Mouse (Mus musculus): ENCODE data around the gene Camk2n1.

The Camk2n1 gene

GRCm38 (mm10) chr4:138447387-138447786 lies 6.7 kb upstream of the Camk2n1 start:
- in situ Hi-C loops (cut with MboI, MseI) = loop anchor here (5.0 kb wide), 2 partner anchors 115 to 395 kb away; no protein-coding TSS in a partner anchor

- in situ Hi-C loops (cut with MboI, MseI) = loop anchor here (5.0 kb wide), 2 partner anchors 114 to 394 kb away; no protein-coding TSS in a partner anchor
These were observed 6.1 kb upstream of the Camk2n1 start for GRCm38 (mm10) chr4:138447827-138448602.

DNA sequence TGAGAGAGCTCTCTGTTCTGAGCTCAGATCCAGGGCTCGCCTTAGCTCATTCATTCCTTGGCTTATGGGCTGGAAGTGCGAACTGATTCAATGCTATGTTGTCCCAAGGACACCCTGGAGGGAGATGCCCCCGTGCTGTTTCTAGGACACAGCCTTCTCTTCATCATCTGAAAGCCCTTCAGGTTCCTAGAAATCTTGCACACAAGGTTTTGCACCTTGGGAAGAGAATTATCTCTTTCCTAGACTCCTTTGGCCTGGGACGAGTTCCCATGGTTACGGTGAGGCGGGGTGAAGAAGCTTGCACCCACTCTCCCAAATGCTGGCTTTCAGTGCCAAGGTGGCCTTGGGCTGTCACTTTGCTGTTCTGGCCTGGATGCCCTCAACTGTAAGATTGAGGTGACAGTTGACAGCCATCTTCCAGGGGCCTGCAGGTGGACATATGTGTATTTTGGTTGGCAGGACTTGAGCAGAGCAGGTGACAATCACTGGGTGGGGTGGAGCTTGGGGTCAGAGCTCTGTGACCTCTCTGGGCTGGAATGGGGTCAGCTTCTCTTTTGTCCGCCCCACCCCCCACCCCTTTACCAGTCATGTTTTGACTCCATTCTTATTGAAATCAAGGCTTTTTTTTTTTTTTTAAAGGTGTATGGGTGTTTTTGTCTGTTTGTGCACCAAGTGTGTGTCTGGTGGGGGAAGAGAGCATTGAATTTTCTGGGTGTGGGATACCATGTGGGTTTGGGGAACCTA lies 5.1 kb upstream of the Camk2n1 start:
- in situ Hi-C loops (cut with MboI, MseI) = loop anchor here (5.0 kb wide), 2 partner anchors 113 to 393 kb away; no protein-coding TSS in a partner anchor

DNA sequence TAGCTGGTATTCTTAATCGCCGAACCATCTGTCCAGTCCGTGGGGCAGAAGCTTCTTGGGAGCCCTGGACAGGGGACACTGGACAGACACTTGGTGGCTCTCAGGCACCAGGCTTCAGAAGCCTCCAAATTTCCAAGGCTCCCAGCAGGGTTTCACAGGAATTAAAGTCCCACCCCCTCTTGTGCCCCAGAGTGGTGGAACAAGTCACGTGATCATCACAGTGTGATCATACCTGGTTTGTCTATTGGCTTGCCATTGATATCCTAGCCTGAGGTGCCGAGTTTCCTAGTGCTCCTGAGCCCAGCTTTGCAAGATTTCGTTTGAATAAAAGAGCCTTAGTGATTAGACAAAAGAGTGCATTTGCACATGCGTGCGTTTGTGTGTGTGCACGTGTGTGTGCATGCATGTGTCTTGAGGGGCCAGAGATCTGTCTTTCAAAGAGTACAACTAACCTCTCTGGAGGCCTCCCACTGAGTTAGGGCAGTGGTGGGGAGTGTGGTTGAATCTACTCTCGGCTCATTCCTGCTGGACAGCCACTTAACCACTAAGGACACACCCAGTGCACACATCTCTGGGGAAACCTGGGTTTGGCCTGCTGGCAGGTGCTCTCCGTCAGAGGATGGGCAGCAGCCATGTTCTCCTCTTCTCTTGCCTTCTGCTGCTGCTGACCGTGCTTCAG lies 4.3 kb upstream of the Camk2n1 start:
- in situ Hi-C loops (cut with MboI, MseI) = loop anchor here (5.0 kb wide), 2 partner anchors 113 to 393 kb away; no protein-coding TSS in a partner anchor

DNA sequence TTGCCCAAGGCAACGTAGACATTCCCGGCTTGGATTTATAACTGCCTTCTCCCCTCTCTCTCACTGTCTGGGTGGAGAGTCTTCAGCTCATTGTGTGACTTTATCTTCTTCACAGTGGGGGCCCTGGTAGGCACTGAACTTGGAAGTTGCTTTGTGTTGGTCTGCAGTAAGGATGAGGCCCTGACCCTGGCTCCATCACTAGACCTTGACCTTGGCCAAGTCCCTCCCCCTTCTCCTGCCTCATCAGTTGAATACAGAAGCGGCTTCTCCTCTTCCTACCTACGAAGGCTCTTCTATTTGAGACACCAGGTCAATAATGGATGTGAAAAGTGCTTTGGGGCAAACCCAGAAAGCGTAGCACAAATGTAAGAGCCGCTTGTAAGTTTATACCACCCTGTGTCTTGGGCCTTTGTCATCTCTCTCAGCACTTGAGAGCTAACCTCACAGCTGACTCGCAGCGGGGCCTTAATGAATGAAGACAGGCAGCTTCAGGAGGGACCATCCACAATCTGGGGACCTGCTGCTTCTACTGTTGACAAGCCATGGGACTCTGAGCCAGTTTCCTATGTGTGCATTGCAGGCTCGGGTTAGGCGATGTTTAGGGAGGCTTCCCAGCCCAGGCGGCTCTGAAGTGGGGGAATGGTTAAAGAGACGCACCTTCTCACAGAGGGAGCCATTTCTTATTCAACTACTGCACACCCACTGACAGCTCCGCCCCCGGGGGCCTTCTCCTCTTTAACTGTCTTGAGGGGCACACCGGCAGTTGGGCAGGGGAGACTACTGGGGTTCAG lies 1.6 kb upstream of the Camk2n1 start:
- in situ Hi-C loops (cut with MboI, MseI) = no loop called here

DNA sequence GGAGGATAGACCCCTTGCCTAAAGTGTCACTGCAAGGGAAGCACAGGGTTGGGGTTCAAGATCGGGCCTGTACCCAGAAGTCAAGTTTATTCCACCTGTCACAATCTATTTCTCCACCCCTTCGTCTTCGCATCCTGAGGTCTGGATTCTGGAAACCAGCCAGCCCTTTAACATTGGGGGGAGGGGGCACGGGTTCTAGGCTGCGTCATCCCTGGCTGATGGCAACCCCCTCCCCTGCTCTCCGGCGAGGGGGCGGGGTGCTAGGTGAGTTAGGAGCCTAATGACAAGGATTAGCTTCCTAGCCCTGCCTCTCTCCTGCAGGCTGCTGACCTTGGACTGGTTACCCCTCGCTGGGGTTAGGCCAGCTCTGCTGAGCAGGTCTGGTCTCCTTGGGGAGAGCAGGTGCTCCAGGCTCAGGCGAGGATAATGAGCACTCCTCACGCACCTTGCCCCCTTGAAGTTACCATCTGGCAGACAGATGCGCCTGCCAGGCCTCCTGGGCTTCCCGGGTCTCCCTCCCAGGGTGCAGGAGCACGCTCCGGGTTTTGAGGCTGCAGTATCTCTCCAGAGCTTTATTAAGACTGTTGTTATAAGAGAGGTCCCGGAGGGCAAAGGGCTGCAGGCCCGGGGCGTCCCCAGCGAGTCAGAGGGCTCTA lies 889 bp upstream of the Camk2n1 start:
- in situ Hi-C loops (cut with MboI, MseI) = no loop called here

DNA sequence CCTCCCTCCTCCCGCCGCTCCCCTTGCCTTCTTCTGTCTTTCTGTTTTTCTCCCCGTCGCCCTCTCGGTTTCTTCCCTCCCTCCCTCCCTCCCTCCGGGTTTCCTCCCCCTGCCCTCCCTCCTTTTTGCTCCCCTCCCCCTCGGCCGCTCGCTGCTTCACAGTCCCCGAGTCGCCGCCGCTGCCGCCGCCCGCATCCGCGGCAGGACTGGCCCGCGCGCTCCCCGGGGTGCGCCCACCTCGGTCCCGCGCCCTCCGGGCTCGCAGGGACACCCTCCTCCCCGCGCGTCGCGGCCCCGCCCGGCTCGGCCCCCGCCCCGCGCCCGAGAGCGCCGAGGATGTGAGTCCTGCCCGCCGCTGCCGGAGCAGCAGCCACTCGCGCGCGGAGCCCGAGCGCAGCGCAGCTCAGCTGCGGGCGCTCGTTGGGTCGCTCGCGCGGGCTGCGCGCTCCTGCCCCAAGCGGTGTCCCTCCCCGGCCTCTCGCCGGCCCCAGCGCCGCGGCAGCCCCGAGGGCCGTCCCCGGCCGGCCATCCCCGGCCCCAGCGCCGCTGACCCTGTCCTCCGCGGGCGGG lies 542 bp downstream of the Camk2n1 start:
- in situ Hi-C loops (cut with MboI, MseI) = no loop called here

GRCm38 (mm10) chr4:138455141-138455955 lies 1.2 kb downstream of the Camk2n1 start:
- in situ Hi-C loops (cut with MboI, MseI) = no loop called here

- in situ Hi-C loops (cut with MboI, MseI) = no loop called here
These were observed 1.8 kb downstream of the Camk2n1 start for GRCm38 (mm10) chr4:138455956-138456341.

DNA sequence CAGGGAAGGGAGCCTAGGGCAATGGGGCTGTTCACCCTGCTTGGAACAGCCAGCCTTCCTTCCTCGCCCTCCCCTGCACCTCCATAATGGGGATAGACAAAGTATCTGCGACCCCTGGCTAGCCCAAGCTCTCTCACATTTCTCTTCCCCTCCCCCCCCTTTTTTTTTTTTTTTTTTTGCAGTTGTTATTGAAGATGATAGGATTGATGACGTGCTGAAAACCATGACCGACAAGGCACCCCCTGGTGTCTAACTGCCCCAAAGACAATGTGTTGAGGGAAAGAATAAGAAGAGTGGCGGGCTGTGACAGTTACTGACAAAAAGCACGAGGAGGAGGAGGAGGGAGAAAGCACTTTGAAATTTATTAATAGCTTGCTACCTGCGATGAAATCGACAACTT lies 2.4 kb downstream of the Camk2n1 start:
- in situ Hi-C loops (cut with MboI, MseI) = no loop called here

DNA sequence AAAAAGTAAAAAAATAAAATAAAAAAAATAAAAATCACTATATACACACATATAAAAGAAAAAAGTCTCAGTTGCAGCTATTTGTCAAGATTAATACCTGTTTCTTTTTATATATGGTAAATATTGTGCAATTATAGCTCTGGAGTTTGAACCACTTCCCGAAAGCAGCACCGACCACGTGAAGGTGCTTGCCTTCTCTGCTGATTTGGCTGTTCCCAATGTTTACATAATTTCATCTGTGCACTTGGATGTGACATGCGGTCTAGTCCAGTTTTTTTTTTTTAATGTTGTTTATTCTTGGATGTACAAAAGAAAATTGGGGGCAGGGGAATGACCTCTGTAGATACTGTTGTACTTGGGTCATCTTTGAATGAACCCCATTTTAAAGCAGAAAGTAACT lies 3.0 kb downstream of the Camk2n1 start:
- in situ Hi-C loops (cut with MboI, MseI) = no loop called here

- in situ Hi-C loops (cut with MboI, MseI) = no loop called here
These were observed 4.1 kb downstream of the Camk2n1 start for GRCm38 (mm10) chr4:138458171-138458570.

DNA sequence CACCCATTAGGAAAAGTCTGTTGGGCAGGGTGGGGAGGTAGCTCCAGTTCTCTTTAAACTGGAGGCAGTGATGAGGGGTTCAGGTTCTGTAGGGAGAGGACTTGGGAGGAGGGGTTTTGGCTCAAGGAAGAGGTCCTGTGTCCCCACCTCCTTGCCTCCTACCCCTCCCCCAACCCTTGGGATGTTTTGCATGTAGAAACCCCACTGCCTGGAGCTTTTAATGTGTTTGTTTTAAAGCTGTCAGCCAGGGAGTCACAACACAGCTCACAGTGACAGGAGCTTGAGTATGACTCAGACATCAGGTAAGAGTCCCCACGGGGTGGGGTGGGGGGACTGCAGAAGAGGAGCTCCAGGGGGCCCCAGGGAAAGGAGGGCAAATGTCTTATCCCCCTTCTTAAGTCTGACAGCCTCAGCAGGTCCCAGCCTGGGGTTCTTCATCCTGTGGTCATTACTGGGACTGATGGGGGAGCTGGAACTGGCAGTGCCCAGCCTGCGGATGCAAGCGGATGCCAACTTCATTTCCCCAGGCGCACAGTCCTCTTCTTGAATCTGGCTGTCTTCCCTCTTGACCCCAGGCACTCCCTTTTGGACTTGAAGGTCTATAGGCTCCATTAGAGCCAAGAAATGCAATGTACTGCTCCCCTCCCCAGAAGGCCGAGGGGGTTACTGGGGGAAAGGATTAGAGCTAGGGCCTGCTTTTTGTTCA lies 4.8 kb downstream of the Camk2n1 start:
- in situ Hi-C loops (cut with MboI, MseI) = no loop called here

DNA sequence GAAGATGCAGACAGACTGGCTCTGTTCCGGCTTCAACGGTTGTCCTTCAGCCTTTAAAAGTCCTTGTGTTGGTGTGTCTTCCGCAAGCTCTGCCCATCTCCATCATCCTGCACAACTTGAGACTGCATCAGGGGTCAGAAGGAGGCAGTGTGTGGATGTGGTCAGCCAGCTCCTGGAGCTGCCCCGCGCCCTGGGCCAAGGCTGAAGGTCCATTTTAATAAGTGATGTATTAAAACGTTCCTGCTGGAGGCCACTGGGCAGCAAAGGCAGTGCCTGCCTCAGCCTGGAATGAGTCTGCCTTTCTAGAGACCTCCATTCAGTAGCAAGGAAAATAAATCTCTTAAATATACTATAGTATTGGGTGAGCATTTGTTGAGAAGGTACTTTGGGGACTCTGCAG lies 5.7 kb downstream of the Camk2n1 start:
- in situ Hi-C loops (cut with MboI, MseI) = no loop called here

DNA sequence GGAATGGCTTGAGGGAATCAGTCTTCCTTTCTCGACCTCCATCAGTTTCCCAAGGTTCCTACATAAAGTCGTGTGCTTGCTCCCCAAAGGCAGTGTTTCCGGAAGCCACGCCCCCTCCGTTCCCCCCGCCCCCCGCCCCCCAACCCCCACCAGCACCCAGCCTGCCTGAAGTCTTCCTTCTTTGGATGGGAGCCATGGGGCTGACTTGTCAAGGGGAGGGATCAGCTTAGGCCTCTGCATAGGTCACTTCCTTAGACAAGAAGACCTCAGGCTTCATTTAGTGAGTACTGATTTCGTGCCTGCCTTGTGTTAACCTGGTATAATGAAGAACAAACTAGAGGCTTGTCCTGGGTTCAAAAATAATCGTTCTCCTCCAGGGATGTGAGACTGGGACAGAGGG lies 6.8 kb downstream of the Camk2n1 start:
- in situ Hi-C loops (cut with MboI, MseI) = no loop called here

DNA sequence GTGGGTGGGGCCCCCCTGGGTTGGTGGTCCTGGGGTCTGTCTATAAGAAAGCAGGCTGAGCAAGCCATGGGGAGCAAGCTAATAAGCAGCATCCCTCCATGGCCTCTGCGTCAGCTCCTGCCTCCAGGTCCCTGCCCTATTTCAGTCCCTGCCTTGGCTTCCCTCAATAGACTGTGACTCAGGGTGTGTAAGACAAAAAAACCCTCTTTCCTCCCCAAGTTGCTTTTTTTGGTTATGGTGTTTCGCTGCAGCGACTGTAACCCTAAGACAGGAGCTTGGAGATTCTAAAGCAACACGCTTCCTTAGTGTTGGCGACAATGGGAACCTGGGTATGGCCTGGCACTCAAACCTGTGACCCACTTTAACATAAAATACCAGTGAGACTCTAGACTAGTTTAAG lies 7.4 kb downstream of the Camk2n1 start:
- in situ Hi-C loops (cut with MboI, MseI) = no loop called here

DNA sequence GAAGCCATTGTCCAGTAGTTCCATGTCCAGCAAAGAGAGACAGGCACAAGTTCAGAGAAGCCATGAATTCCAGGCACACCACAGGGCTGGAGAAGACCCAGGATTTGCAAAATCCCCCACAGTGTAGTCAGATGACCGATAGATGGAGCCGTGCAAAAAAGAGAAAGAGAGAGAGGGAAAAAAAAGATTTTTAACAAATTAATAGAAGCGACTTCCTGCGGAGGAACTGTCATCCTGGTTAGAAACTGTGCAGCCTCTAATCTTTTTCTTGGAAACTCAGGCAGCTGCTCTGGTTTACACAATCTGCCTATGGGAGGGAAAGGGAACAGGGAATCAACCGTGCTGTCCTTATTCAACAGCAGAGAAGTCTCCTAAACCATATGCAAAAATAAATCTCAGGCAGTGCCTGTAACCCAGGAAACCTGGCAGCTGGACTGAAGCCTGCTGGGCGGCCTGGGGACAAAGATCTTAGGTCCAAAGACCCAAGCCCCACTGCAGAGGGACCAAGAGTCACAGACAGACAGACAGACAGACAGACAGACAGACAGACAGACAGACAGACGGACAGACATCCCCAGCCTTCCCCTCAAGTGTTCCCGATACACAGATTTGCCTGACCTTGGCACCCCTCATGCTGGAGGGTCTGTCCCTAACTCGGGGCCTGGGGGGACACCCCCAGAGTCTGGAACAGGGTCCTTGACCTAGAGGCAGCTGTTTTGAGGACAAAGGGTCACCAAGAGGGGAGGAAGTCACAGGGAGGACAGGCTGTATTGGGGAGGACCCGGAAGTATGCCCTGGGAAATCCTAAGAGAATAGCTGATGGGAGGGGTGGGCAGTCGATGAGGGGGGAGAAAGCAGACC lies 9.1 kb downstream of the Camk2n1 start:
- in situ Hi-C loops (cut with MboI, MseI) = no loop called here

DNA sequence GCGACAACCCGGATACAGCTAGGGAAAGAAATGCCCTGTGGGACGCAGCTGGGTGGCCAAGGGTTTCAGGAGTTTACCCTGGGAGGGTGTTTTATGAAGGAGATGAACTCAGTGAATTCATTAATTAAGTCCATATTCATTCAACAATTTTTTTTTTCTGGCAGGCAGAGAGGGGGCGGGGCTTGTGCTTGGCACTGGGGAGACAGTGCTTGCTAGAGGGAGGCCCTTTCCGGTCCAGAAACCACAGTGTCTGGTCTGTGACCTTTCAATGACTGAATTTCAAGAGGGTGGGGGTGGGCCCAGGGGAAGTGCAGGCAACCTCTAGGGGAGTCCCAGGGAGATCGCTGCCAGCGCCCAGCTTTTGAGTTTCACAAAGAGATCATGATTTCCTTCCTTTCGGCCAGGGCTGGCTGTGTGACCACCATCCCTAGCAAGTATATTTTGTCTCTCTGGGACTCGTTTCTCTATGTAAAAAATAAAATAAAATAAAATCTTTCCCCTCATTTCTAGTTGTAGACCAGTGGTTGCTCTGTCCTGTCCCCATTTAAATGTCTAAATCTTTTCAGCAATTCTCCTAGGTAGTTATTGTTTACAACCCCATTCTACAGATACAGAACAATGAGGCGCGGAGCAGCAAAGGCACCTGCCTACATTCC lies 9.8 kb downstream of the Camk2n1 start:
- in situ Hi-C loops (cut with MboI, MseI) = no loop called here
